Mouse (Mus musculus) ES-E14 (cell line): ENCODE results near the gene Lancl3. TPM values are rescaled to one million over a fixed set of nuclear protein-coding genes. Genes with fewer than 3 reads are reported as not detected.

Experiments
- DNase-seq: peaks from one replicate; pipeline ENCODE4 v3.0.0-alpha.2; 2013; ENCODE audit warnings: low read depth, low spot score
- H3K27ac ChIP-seq: 2 replicates; pipeline ENCODE4 v1.5.1; 2012; ENCODE audit warnings: low read depth, mild to moderate bottlenecking, low read length, moderate library complexity, mixed read lengths; ENCODE audit not compliant: poor library complexity, insufficient read depth, severe bottlenecking
- H3K36me3 ChIP-seq: 2 replicates; pipeline ENCODE4 v1.6.1; 2012; ENCODE audit warnings: mild to moderate bottlenecking, low read length, moderate library complexity, mixed read lengths; ENCODE audit not compliant: control insufficient read depth, poor library complexity, insufficient read depth, severe bottlenecking
- H3K4me1 ChIP-seq, 2 experiments: fragments of 150-350 bp in 1 of 2; sonication (generic) in 1 of 2; 2 replicates each; pipeline ENCODE4 v1.6.1; 2012; ENCODE audit warnings: low read length in 2 of 2, mild to moderate bottlenecking in 1 of 2, mixed read lengths in 1 of 2; ENCODE audit not compliant: control insufficient read depth in 2 of 2, insufficient read depth in 2 of 2, poor library complexity in 1 of 2
- H3K4me3 ChIP-seq, 2 experiments: fragments of 150-350 bp in 1 of 2; sonication (generic) in 1 of 2; 2 replicates each; pipeline ENCODE4 v1.5.1; 2012; ENCODE audit warnings: low read length in 2 of 2, low read depth in 1 of 2, mild to moderate bottlenecking in 1 of 2, mixed read lengths in 1 of 2; ENCODE audit not compliant: insufficient read depth in 1 of 2, poor library complexity in 1 of 2, severe bottlenecking in 1 of 2
- H3K9ac ChIP-seq: 2 replicates; pipeline ENCODE4 v1.6.1; 2012; ENCODE audit warnings: low read depth, mild to moderate bottlenecking, low read length, mixed read lengths; ENCODE audit not compliant: poor library complexity, insufficient read depth, severe bottlenecking
- H3K9me3 ChIP-seq: fragments of 150-350 bp; sonication (generic); 2 replicates; pipeline ENCODE4 v1.6.1; 2012; ENCODE audit warnings: low read depth, mild to moderate bottlenecking, low read length; ENCODE audit not compliant: control insufficient read depth, insufficient read depth
- CHD2 ChIP-seq: IDR thresholded peaks from 2 replicates; pipeline ENCODE4 v1.6.1; 2014; ENCODE audit warnings: mild to moderate bottlenecking, low read depth, low read length, inconsistent platforms
- HCFC1 ChIP-seq: IDR thresholded peaks from 2 replicates; pipeline ENCODE4 v1.6.1; 2012; ENCODE audit warnings: low read length, inconsistent platforms, borderline replicate concordance; ENCODE audit not compliant: insufficient read depth
- MAFK ChIP-seq: IDR thresholded peaks from 2 replicates; pipeline ENCODE4 v1.6.1; 2014; ENCODE audit warnings: mild to moderate bottlenecking, low read depth, low read length, inconsistent platforms; ENCODE audit not compliant: insufficient read depth
- ZC3H11A ChIP-seq: IDR thresholded peaks from 2 replicates; pipeline ENCODE4 v1.6.1; 2012; ENCODE audit warnings: low read depth, mild to moderate bottlenecking, inconsistent platforms, low read length, borderline replicate concordance
- ZNF384 ChIP-seq: IDR thresholded peaks from 2 replicates; pipeline ENCODE4 v1.6.1; 2012; ENCODE audit warnings: low read depth, low read length, inconsistent platforms
- in situ Hi-C, 2 experiments: fragments of 600-800 bp; cut with MboI; formaldehyde crosslinking; loops; one replicate each; pipeline ENCODE4 v1.15.1; 2025; ENCODE audit warnings: low sequenced_read_pairs in 2 of 2, inconsistent platforms in 1 of 2; ENCODE audit not compliant: unreplicated experiment in 2 of 2
- total RNA-seq: library from RNA; depleted of rRNA; stranded (reverse); fragments of 300-350 nt; gene quantifications from 2 replicates; pipeline ENCODE4 v1.2.3, GENCODE M21; 2012

The Lancl3 gene
- total RNA-seq, 1 experiment, result 0.49 TPM

GRCm38 (mm10) chrX:9253990-9254389 lies 54.3 kb downstream of the Lancl3 start:
- no peak for DNase-seq
- TF ChIP-seq MAFK (peak; percentile 90), CHD2 (no peak)
- Histone ChIP-seq H3K9me3 (no peaks in the 10 kb centered on the region), H3K4me3 (no peak overlapping the region), H3K27ac (no peak overlapping the region), H3K4me1 (no peaks in the 10 kb centered on the region), H3K36me3 (no peaks in the 10 kb centered on the region), H3K9ac (no peak overlapping the region)
- in situ Hi-C loops, result no loop called here

GRCm38 (mm10) chrX:9254901-9255300 lies 55.2 kb downstream of the Lancl3 start:
- DNase-seq, result no peak
- TF ChIP-seq ZNF384 (no peak), ZC3H11A (no peak), MAFK (no peak), CHD2 (no peak), HCFC1 (no peak)

GRCm38 (mm10) chrX:9256766-9257165 lies 57.1 kb downstream of the Lancl3 start, which contains the start of gene Gm14862:
Gm14862 (minus strand) TSS chrX:9256899.
- Histone ChIP-seq H3K27ac (no peak within 1 kb of the TSS), H3K9me3 (no peaks in the 10 kb centered on the region), H3K9ac (no peak within 1 kb of the TSS), H3K4me1 (no peaks in the 10 kb centered on the region), H3K4me3 (no peak within 1 kb of the TSS), H3K36me3 (no peaks in the 10 kb centered on the region)
- in situ Hi-C loops, result no loop called here
- DNase-seq, result no peak
- TF ChIP-seq HCFC1 (no peak), CHD2 (no peak), ZC3H11A (no peak), ZNF384 (no peak), MAFK (no peak)

More at GRCm38 (mm10) chrX:9254901-9255300, 55.2 kb downstream of the Lancl3 start:
- no peak overlapping the region for H3K27ac ChIP-seq
- no peaks in the 10 kb centered on the region for H3K36me3 ChIP-seq
- H3K9me3 ChIP-seq, result no peaks in the 10 kb centered on the region
- no peak overlapping the region for H3K4me3 ChIP-seq
- H3K4me1 ChIP-seq, result no peaks in the 10 kb centered on the region
- H3K9ac ChIP-seq, result no peak overlapping the region
- in situ Hi-C loops, result no loop called here

GRCm38 (mm10) chrX:9257831-9258230 lies 58.1 kb downstream of the Lancl3 start:
- H3K4me3 ChIP-seq, result no peak overlapping the region
- in situ Hi-C loops, result no loop called here
- no peaks in the 10 kb centered on the region for H3K9me3 ChIP-seq
- no peak for DNase-seq
- no peaks in the 10 kb centered on the region for H3K4me1 ChIP-seq
- H3K36me3 ChIP-seq, result no peaks in the 10 kb centered on the region
- TF ChIP-seq HCFC1 (no peak), MAFK (no peak)
- H3K27ac ChIP-seq, result no peak overlapping the region
- no peak overlapping the region for H3K9ac ChIP-seq

GRCm38 (mm10) chrX:9259267-9259666 lies 59.6 kb downstream of the Lancl3 start:
- Histone ChIP-seq H3K27ac (no peak overlapping the region), H3K4me3 (no peak overlapping the region), H3K9ac (no peak overlapping the region), H3K9me3 (no peaks in the 10 kb centered on the region), H3K4me1 (no peaks in the 10 kb centered on the region), H3K36me3 (no peaks in the 10 kb centered on the region)
- in situ Hi-C loops, result no loop called here
- TF ChIP-seq ZC3H11A (no peak), HCFC1 (no peak), ZNF384 (no peak), MAFK (no peak), CHD2 (no peak)
- no peak for DNase-seq
